Mouse (Mus musculus) kidney, adult 2 months (tissue): ENCODE data around the gene Aloxe3.

Experiments
- CTCF ChIP-seq: fragments of 200-500 bp; conservative IDR thresholded peaks from 2 replicates; pipeline ENCODE4 v1.5.1; 2011; ENCODE audit warnings: low read depth, mild to moderate bottlenecking, control low read depth, low read length, moderate library complexity, mixed read lengths; ENCODE audit not compliant: insufficient read depth, insufficient read length
- POLR2A ChIP-seq: fragments of 200-500 bp; IDR thresholded peaks from one replicate; pipeline ENCODE4 v1.6.1; 2011; ENCODE audit warnings: low read depth, low read length, control low read depth

DNA sequence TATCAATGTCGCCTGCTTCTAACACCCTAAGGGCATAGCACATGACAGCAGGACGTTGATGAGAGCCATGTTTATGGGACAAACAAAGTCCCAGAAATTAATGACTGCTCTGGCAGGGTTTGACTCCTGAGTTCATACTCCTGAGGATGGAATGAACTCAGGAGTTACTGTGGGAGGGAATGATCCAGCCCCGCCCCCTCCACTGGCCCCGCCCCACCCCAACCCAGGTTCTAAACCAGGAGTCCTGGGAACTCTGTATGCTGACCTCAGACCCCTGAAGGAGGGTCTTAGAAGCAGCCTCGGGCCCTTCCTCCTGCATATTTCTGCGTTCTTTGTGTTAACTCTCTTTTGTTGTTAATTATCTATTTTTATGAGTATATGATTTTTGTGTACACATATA lies 40.1 kb upstream of the Aloxe3 start:
- TF ChIP-seq CTCF (no peak), POLR2A (no peak)
